Comparison of ENCODE assay signal across 34 mouse cellular contexts in the genomic region with DNA sequence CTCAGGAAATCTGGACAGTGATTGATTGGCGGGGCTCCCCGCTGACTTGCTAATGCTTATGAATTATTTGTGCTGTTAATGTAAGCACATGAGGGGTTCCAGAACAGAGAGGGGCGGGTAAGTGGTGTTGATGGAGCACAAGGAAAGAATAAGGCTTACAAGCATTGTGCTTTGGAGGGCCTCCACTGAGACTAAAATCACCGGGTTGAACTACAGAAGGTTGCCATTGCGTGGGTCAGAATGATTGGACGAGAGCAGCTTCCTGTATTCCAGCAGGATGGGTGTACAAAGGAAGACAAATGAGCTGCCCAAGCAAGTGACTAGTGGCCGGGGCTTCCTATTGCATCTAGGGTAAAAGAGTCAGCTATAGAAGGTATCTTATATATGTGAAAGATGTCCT. TPM values are rescaled to one million over a fixed set of nuclear protein-coding genes. Genes with fewer than 3 reads are reported as not detected.
DNase-seq lines count a peak whose midpoint lies in the region; ATAC-seq lines count a peak whose summit lies in the region.
"Had no signal": no experiment of that assay in that cellular context is flagged by ENCODE, and none has a peak within 500 bp of the region (broad histone marks: within the 10 kb centered on the region; RNA-seq: fewer than 3 reads in every experiment).

No protein-coding gene starts in this region.

- H3K27me3 ChIP-seq in hindbrain, embryonic 10.5 days (ENCODE audit: insufficient read depth, poor library complexity, severe bottlenecking), result peaks cover 30% of the 10 kb centered on the region
- H3K27me3 ChIP-seq in hindbrain, embryonic 14.5 days (ENCODE audit: control insufficient read depth, insufficient read depth, low read length), result peaks cover 6% of the 10 kb centered on the region; the same call in 1 of the 2 replicates
- no peaks in the 10 kb centered on the region for H3K27me3 ChIP-seq in neural tube, embryonic 15.5 days (replicated peaks)
- peaks cover 4% of the 10 kb centered on the region for H3K27me3 ChIP-seq in neural tube, embryonic 11.5 days (ENCODE audit: control insufficient read depth, insufficient read depth, low read length)
- H3K27me3 ChIP-seq: embryonic facial prominence, embryonic 15.5 days had no signal

- H3K36me3 ChIP-seq in hindbrain, embryonic 10.5 days, result no peaks in the 10 kb centered on the region
- H3K36me3 ChIP-seq in hindbrain, embryonic 14.5 days (replicated peaks; ENCODE audit: control insufficient read depth, insufficient read depth), result no peaks in the 10 kb centered on the region
- H3K36me3 ChIP-seq in neural tube, embryonic 15.5 days, result no peaks in the 10 kb centered on the region
- no peaks in the 10 kb centered on the region for H3K36me3 ChIP-seq in neural tube, embryonic 11.5 days (ENCODE audit: control insufficient read depth, insufficient read depth, low read length)
- H3K36me3 ChIP-seq: embryonic facial prominence, embryonic 10.5 days; embryonic facial prominence, embryonic 15.5 days; forebrain, embryonic 12.5 days; limb, embryonic 12.5 days; liver, embryonic 15.5 days; lung, embryonic 15.5 days had no signal

- H3K27ac ChIP-seq in hindbrain, embryonic 10.5 days, result 0 out of 2 replicates have a peak overlapping the region, but pooled peaks have one; percentile 5
- no peak overlapping the region for H3K27ac ChIP-seq in hindbrain, embryonic 14.5 days
- H3K27ac ChIP-seq in neural tube, embryonic 15.5 days (replicated peaks), result no peak overlapping the region
- H3K27ac ChIP-seq in neural tube, embryonic 11.5 days (ENCODE audit: low read depth, low read length), result no peak overlapping the region
- H3K27ac ChIP-seq: embryonic facial prominence, embryonic 10.5 days; embryonic facial prominence, embryonic 15.5 days; forebrain, embryonic 12.5 days; layer of hippocampus, adult 2 months; left cerebral cortex, adult 2 months; limb, embryonic 12.5 days; liver, embryonic 15.5 days; lung, embryonic 15.5 days; macrophage had no signal

- peaks cover 30% of the 10 kb centered on the region for H3K4me1 ChIP-seq in hindbrain, embryonic 10.5 days (replicated peaks)
- H3K4me1 ChIP-seq in hindbrain, embryonic 14.5 days (replicated peaks; ENCODE audit: control insufficient read depth, insufficient read depth, low read length), result peaks cover 5% of the 10 kb centered on the region; the same call in 1 of the 2 replicates
- H3K4me1 ChIP-seq in neural tube, embryonic 15.5 days, result peaks cover 25% of the 10 kb centered on the region
- peaks cover 4% of the 10 kb centered on the region for H3K4me1 ChIP-seq in neural tube, embryonic 11.5 days (ENCODE audit: control insufficient read depth, insufficient read depth, low read length)

- no peaks in the 10 kb centered on the region for H3K9me3 ChIP-seq in hindbrain, embryonic 10.5 days
- no peaks in the 10 kb centered on the region for H3K9me3 ChIP-seq in hindbrain, embryonic 14.5 days (ENCODE audit: control insufficient read depth, low read length)
- H3K9me3 ChIP-seq in neural tube, embryonic 15.5 days (replicated peaks), result no peaks in the 10 kb centered on the region
- H3K9me3 ChIP-seq in neural tube, embryonic 11.5 days (ENCODE audit: control insufficient read depth, low read length), result no peaks in the 10 kb centered on the region
- H3K9me3 ChIP-seq: embryonic facial prominence, embryonic 10.5 days; embryonic facial prominence, embryonic 15.5 days; forebrain, embryonic 12.5 days; limb, embryonic 12.5 days; liver, embryonic 15.5 days; lung, embryonic 15.5 days had no signal

- peak; percentile 31 for DNase-seq in hindbrain, embryonic 10.5 days (ENCODE audit: low spot score)
- DNase-seq in hindbrain, embryonic 14.5 days (ENCODE audit: low spot score), result no peak
- DNase-seq in neural tube, embryonic 10.5 days (ENCODE audit: extremely low spot score, low spot score), result peak; percentile 18
- DNase-seq in NIH3T3 (ENCODE audit: low read depth), result peak; percentile 29
- DNase-seq in neural tube, embryonic 11.5 days (ENCODE audit: low spot score), result peak; percentile 46
- no peak for DNase-seq in cerebellum, adult 11-12 months
- no peak for DNase-seq in kidney, adult 11 months
- DNase-seq: adrenal gland, adult 2 months; adrenal gland, postnatal 36 days; cerebellum, adult 8-10 months; cerebellum, postnatal 36 days; gastrocnemius, postnatal 25 days; heart, adult 18-20 months; heart, postnatal 36 days; kidney, adult 2 months; kidney, postnatal 36 days; right cerebral cortex, postnatal 4 days; thymus, adult 2 months; thymus, postnatal 4 days had no signal

- no peak for ATAC-seq in hindbrain, embryonic 14.5 days (ENCODE audit: low FRiP score)
- ATAC-seq in neural tube, embryonic 15.5 days (ENCODE audit: low FRiP score), result no peak
- no peak for ATAC-seq in neural tube, embryonic 11.5 days (ENCODE audit: insufficient read depth, low FRiP score, low TSS enrichment)
- ATAC-seq: activated CD4-positive, CD25-positive, alpha-beta regulatory T cell, adult 4 months; CD4-positive, CD25-positive, alpha-beta regulatory T cell, adult 4 months; hindbrain, embryonic 16.5 days; midbrain, embryonic 16.5 days had no signal

- no peak overlapping the region for H3K9ac ChIP-seq in hindbrain, embryonic 14.5 days
- no peak overlapping the region for H3K9ac ChIP-seq in neural tube, embryonic 15.5 days (replicated peaks)
- no peak overlapping the region for H3K9ac ChIP-seq in neural tube, embryonic 11.5 days (ENCODE audit: low read length)
- H3K9ac ChIP-seq: embryonic facial prominence, embryonic 15.5 days; forebrain, embryonic 12.5 days; limb, embryonic 12.5 days; liver, embryonic 15.5 days; lung, embryonic 15.5 days had no signal

- H3K4me3 ChIP-seq in hindbrain, embryonic 10.5 days, result no peak overlapping the region
- H3K4me3 ChIP-seq in hindbrain, embryonic 14.5 days (replicated peaks; ENCODE audit: low read length), result no peak overlapping the region
- no peak overlapping the region for H3K4me3 ChIP-seq in neural tube, embryonic 15.5 days (replicated peaks)
- H3K4me3 ChIP-seq in neural tube, embryonic 11.5 days (ENCODE audit: low read depth, low read length), result no peak overlapping the region
- H3K4me3 ChIP-seq: embryonic facial prominence, embryonic 10.5 days; embryonic facial prominence, embryonic 15.5 days; forebrain, embryonic 12.5 days; layer of hippocampus, adult 2 months; left cerebral cortex, adult 2 months; limb, embryonic 12.5 days; liver, embryonic 15.5 days; lung, embryonic 15.5 days had no signal

- no peak overlapping the region for H3K4me2 ChIP-seq in hindbrain, embryonic 14.5 days (replicated peaks)
- no peak overlapping the region for H3K4me2 ChIP-seq in neural tube, embryonic 15.5 days
- no peak overlapping the region for H3K4me2 ChIP-seq in neural tube, embryonic 11.5 days (ENCODE audit: low read depth)
- H3K4me2 ChIP-seq: embryonic facial prominence, embryonic 15.5 days; forebrain, embryonic 12.5 days; heart, embryonic 11.5 days; limb, embryonic 12.5 days; liver, embryonic 15.5 days; lung, embryonic 15.5 days had no signal

- 62% methylated on average over 7 of the region's 7 CpGs for WGBS in hindbrain, embryonic 10.5 days
- WGBS in hindbrain, embryonic 14.5 days, result 41% methylated on average over 7 of the region's 7 CpGs
- WGBS in neural tube, embryonic 15.5 days, result 49% methylated on average over 7 of the region's 7 CpGs
- WGBS in neural tube, embryonic 11.5 days, result 56% methylated on average over 7 of the region's 7 CpGs

RNA-seq across cellular contexts. Expression of gene Ptpn3, which starts 4.0 kb away (rescaled TPM):
- polyA plus RNA-seq in hindbrain, embryonic 10.5 days (2016; fragmentation: Nextera tagmentation; extraction: Ambion mirVana), result 1.3 and 1.6 TPM in 2 replicates
- 4.6 and 5.5 TPM in 2 replicates for polyA plus RNA-seq in hindbrain, embryonic 14.5 days (2014; fragmentation: Nextera tagmentation; extraction: Ambion mirVana)
- 3.9 and 5.0 TPM in 2 replicates for polyA plus RNA-seq in neural tube, embryonic 15.5 days (2015; fragmentation: Nextera tagmentation; extraction: Ambion mirVana)
- 2.7 TPM in 2 replicates for polyA plus RNA-seq in neural tube, embryonic 11.5 days (2014; fragmentation: Nextera tagmentation; extraction: Ambion mirVana)

Comparison
In these comparisons a context has a peak if more than half of its experiments do, and no peak if none do; other contexts are left out.
1. DNase-seq: peak in hindbrain, embryonic 10.5 days (single experiment), neural tube, embryonic 10.5 days (single experiment), NIH3T3 (single experiment) and neural tube, embryonic 11.5 days (single experiment); none in hindbrain, embryonic 14.5 days (single experiment), cerebellum, adult 11-12 months (single experiment) and kidney, adult 11 months (single experiment).